Mouse (Mus musculus): ENCODE results near the gene Mymx.

DNA sequence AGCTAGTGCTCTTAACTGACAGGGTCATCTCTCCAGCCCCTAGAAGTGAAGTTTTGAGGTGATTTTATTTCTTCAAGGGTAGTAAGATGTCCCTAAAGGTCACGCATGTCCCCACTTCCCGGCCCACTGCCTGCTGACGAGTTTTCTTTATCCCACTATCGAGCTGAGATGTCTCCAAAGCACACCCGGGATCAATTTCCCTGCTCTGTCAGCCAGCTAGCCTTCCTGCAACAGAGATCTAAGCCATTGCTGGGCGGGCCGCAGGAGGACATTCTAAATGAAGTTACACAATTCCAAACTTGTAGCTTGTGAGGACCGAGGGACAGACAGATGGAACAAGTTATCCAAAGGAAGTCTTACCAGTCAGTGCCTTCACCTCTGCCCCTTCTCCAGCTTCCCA lies 1.6 kb downstream of the Mymx start:
- TF ChIP-seq POLR2A (IDR thresholded peaks at IDR 0.05; ENCODE audit: insufficient read depth, low read depth, low read length) (no peak), EP300 (IDR thresholded peaks at IDR 0.05; ENCODE audit: insufficient read depth, low read depth, low read length) (no peak)
